Mouse (Mus musculus) layer of hippocampus, adult 2 months (tissue): Measurements from ENCODE around the gene Pfn1. TPM values are rescaled to one million over a fixed set of nuclear protein-coding genes. Genes with fewer than 3 reads are reported as not detected.
A peak's percentile ranks its signal among the peaks of the same experiment; 100 is the strongest.

Source experiments
- DNase-seq, 2 experiments: peaks; one replicate each; pipeline ENCODE4 v3.0.0; 2022; ENCODE audit warnings: low spot score in 2 of 2
- H3K27ac ChIP-seq: fragments of 200-600 bp; 2 replicates; pipeline ENCODE4 v1.8.1; 2022
- H3K4me3 ChIP-seq: fragments of 200-600 bp; 2 replicates; pipeline ENCODE4 v1.8.1; 2022; ENCODE audit warnings: mild to moderate bottlenecking
- CTCF ChIP-seq: fragments of 200-600 bp; conservative IDR thresholded peaks from 2 replicates; pipeline ENCODE4 v1.8.1; 2022; ENCODE audit warnings: antibody characterized with exemption, mild to moderate bottlenecking, moderate library complexity
- total RNA-seq, 2 experiments: library from RNA; stranded (reverse); gene quantifications; 2 replicates each; pipeline ENCODE4 v1.2.3; 2021

Pfn1 gene
- total RNA-seq, 2 experiments from 2014 or later: 333 to 349 TPM

DNA sequence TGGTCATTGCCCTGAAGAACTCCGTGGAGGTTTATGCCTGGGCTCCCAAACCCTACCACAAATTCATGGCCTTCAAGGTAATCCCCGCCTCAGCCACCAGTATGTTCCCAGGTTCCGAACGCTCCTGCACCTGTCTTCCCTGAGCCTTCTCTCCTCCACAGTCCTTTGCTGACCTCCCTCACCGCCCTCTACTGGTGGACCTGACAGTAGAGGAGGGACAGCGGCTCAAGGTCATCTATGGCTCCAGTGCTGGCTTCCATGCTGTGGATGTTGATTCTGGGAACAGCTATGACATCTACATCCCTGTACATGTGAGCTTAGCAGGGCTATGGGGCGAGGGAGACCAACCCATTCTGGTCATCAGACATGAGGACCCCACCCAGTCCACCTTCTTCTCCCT is 41.9 kb downstream of the Pfn1 start:
- TF ChIP-seq CTCF: peak; percentile 44
- H3K4me3 ChIP-seq: no peak overlapping the region
- no peak for DNase-seq
- no peak overlapping the region for H3K27ac ChIP-seq

DNA sequence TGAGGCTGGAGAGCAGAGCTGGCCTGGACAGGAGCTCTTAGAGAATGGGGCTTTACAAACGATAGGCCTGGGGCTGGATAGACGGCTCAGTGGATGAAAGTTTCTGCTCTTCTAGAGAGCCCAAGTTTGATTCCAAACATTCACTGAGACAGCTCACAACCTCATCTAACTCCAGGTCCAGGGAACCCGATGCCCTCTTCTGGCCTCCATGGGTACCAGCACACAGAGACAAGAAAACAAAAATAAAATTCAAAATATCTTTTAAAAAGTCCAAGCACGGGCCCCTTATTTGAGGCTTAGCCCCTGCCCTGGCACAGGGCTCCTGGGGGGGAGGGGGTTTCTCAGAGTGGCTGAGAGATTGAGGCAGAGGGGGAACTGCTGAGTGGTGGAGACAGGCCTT is 43.7 kb downstream of the Pfn1 start:
- H3K27ac ChIP-seq: no peak overlapping the region
- DNase-seq: no peak
- TF ChIP-seq CTCF: peak; percentile 52
- no peak overlapping the region for H3K4me3 ChIP-seq

DNA sequence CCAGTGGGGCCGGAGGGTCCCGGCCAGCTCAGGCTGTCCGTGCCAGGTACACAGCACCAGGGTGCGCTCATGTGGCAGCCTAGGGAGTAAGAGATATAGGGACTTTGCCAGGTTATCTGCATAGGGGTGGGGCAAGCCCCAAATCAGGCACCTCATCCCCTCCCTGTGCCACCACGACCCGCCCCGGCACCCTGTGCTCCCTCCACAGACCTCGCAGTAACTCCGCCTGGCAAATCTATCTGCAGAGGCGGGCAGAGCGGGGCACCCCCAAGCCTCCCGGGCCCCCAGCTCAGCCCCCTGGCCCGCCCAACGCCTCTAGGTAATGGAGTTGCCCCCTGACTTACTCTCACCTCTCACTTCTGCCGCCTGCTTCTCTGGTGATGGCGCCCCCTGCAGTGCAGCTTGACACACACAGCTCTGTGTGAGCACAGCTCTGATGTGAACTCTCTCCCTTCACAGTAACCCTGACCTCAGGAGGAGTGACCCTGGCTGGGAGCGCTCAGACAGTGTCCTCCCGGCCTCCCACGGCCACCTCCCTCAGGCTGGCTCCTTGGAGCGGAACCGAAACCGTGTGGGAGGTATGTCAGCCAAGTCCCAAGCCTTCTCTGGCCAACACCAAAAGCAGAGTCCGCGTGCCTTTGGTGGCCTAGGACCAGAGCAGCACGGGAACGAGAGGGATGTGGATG is 45.9 kb downstream of the Pfn1 start:
- H3K4me3 ChIP-seq: no peak overlapping the region
- DNase-seq: no peak
- peak; percentile 66 for TF ChIP-seq CTCF
- H3K27ac ChIP-seq: no peak overlapping the region

GRCm38 (mm10) chr11:70607611-70608010 is 46.8 kb downstream of the Pfn1 start:
- DNase-seq: no peak
- H3K4me3 ChIP-seq: no peak overlapping the region
- H3K27ac ChIP-seq: no peak overlapping the region
- TF ChIP-seq CTCF: no peak

GRCm38 (mm10) chr11:70606717-70607116 is 47.7 kb downstream of the Pfn1 start:
- no peak for DNase-seq
- no peak for TF ChIP-seq CTCF
- peak overlapping the region; percentile 18; the same call in 1 of the 2 replicates for H3K27ac ChIP-seq
- H3K4me3 ChIP-seq: no peak overlapping the region

GRCm38 (mm10) chr11:70605024-70605566 is 49.3 kb downstream of the Pfn1 start:
- peak overlapping the region; percentile 21; the same call in 1 of the 2 replicates for H3K27ac ChIP-seq
- TF ChIP-seq CTCF: peak; percentile 95

More at GRCm38 (mm10) chr11:70605024-70605566, 49.3 kb downstream of the Pfn1 start:
- peak; percentile 48 to 72 for DNase-seq
- no peak overlapping the region for H3K4me3 ChIP-seq

Other genes with a start within 250 kb of the Pfn1 start
- gene Pelp1, start 244.6 kb downstream of the Pfn1 start, total RNA-seq: 10 to 100 TPM; 33.2 to 40.1 TPM
- 10 to 100 TPM; 99.9 TPM for gene Arrb2, start 222.0 kb downstream of the Pfn1 start, total RNA-seq
- gene Med11, start 202.7 kb downstream of the Pfn1 start, total RNA-seq: 10 to 100 TPM; 13.5 to 15.6 TPM
- under 1 TPM; 0.12 to 0.72 TPM for gene Zmynd15, start 195.2 kb downstream of the Pfn1 start, total RNA-seq
- 1 to 10 TPM in 1 of 2 experiments, under 1 TPM in 1; 0.96 to 1.1 TPM for gene Cxcl16, start 194.7 kb downstream of the Pfn1 start, total RNA-seq
- not detected for gene Tm4sf5, start 149.4 kb downstream of the Pfn1 start, total RNA-seq
- gene Vmo1, start 140.0 kb downstream of the Pfn1 start, total RNA-seq: not detected
- not detected for gene Gltpd2, start 135.4 kb downstream of the Pfn1 start, total RNA-seq
- gene Psmb6, start 129.3 kb downstream of the Pfn1 start, total RNA-seq: 100 to 1,000 TPM; 178 to 188 TPM
- gene Gm40193, start 121.7 kb downstream of the Pfn1 start, total RNA-seq: not detected
- 10 to 100 TPM; 17.7 to 19.2 TPM for gene Pld2, start 114.6 kb downstream of the Pfn1 start, total RNA-seq
- 100 to 1,000 TPM; 505 to 510 TPM for gene Mink1, start 91.8 kb downstream of the Pfn1 start, total RNA-seq
- gene 4930544D05Rik, start 38.8 kb downstream of the Pfn1 start, total RNA-seq: under 1 TPM; 0.47 to 0.72 TPM
- not detected for gene Chrne, start 35.4 kb downstream of the Pfn1 start, total RNA-seq
- not detected for gene Gp1ba, start 15.5 kb downstream of the Pfn1 start, total RNA-seq
- gene Rnf167, start 7.4 kb downstream of the Pfn1 start, total RNA-seq: 10 to 100 TPM; 88.8 to 99.4 TPM
- gene Slc25a11, start 7.2 kb downstream of the Pfn1 start, total RNA-seq: 100 to 1,000 TPM; 115 to 123 TPM
- 1 to 10 TPM; 6.6 to 7.9 TPM for gene Eno3, start 2.6 kb upstream of the Pfn1 start, total RNA-seq
- gene Spag7, start 14.8 kb upstream of the Pfn1 start, total RNA-seq: 10 to 100 TPM; 50.8 to 54.7 TPM
- gene Camta2, start 33.5 kb upstream of the Pfn1 start, total RNA-seq: 100 to 1,000 TPM; 387 to 403 TPM
- gene Inca1, start 45.5 kb upstream of the Pfn1 start, total RNA-seq: 1 to 10 TPM; 2.9 to 5.0 TPM
- gene Kif1c, start 45.9 kb upstream of the Pfn1 start, total RNA-seq: 10 to 100 TPM; 76.5 to 89.8 TPM
- gene Zfp3, start 109.6 kb upstream of the Pfn1 start, total RNA-seq: 10 to 100 TPM; 23.8 TPM
- gene Scimp, start 157.9 kb upstream of the Pfn1 start, total RNA-seq: not detected
- 100 to 1,000 TPM; 122 to 124 TPM for gene Rabep1, start 190.1 kb upstream of the Pfn1 start, total RNA-seq